Mouse (Mus musculus) left cerebral cortex, postnatal 36 days (tissue): ENCODE data around the gene Fli1. TPM values are rescaled to one million over a fixed set of nuclear protein-coding genes. Genes with fewer than 3 reads are reported as not detected.

Source experiments
- DNase-seq, 2 experiments: peaks; one replicate each; pipeline ENCODE4 v3.0.0; 2021 to 2022; ENCODE audit warnings: low spot score in 2 of 2, mixed read lengths in 1 of 2
- intact Hi-C: fragments of 180-260 bp; cut with DNase I; formaldehyde crosslinking; loops from one replicate; pipeline ENCODE4 v1.15.1; 2025
- total RNA-seq, 2 experiments: library from RNA; stranded (reverse); gene quantifications; 2 replicates each; pipeline ENCODE4 v1.2.3; 2021

The Fli1 gene
- total RNA-seq, 2 experiments from 2014 or later: 5.5 to 7.3 TPM

GRCm38 (mm10) chr9:32376863-32377590 lies 165.6 kb downstream of the Fli1 start:
- DNase-seq: no peak
- intact Hi-C loops: no loop called here

GRCm38 (mm10) chr9:32376031-32376430 lies 166.6 kb downstream of the Fli1 start:
- intact Hi-C loops: no loop called here
- DNase-seq: no peak

GRCm38 (mm10) chr9:32373656-32374055 lies 169.0 kb downstream of the Fli1 start:
- intact Hi-C loops: no loop called here
- no peak for DNase-seq

Other genes starting within 250 kb of the Fli1 start
- gene Kcnj5, start 198.5 kb downstream of the Fli1 start, total RNA-seq: under 1 TPM; 0.62 to 0.75 TPM
- gene Kcnj1, start 170.4 kb downstream of the Fli1 start, total RNA-seq: not detected
- gene Ets1, start 93.4 kb upstream of the Fli1 start, total RNA-seq: 10 to 100 TPM; 11.5 to 11.6 TPM